13 mouse cellular contexts compared by ENCODE assay signal in the genomic region with DNA sequence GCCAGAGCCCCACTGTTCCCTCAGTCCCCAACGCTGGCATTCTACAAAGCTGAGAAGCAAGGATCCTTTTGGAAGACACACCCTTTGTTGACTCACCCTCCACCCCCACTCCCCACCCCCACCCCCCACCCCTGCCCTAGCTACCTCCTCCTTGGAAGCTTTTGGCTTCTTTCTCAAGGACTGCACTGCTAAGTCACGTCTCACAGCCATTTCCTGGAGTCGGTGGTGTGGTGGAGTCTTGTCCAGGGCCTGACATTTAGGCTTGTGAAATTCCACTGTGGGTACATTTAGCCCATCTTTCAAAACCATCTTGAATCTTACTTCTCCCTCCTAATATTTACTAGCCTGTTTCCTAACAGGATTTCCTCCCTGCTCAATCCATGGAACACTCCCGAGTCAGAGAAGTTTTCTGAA. TPM values are rescaled to one million over a fixed set of nuclear protein-coding genes. Genes with fewer than 3 reads are reported as not detected.
DNase-seq lines count a peak whose midpoint lies in the region; ATAC-seq lines count a peak whose summit lies in the region.
"Had no signal": no experiment of that assay in that cellular context is flagged by ENCODE, and none has a peak within 500 bp of the region (broad histone marks: within the 10 kb centered on the region; RNA-seq: fewer than 3 reads in every experiment).

No protein-coding gene starts in this region.

- 0 out of 2 replicates have a peak, but pooled peaks have one; percentile 21 for ATAC-seq in intestine, embryonic 16.5 days
- ATAC-seq in hindbrain, embryonic 13.5 days (ENCODE audit: low FRiP score) = no peak
- ATAC-seq: forebrain, embryonic 16.5 days had no signal

- no peaks in the 10 kb centered on the region for H3K79me2 ChIP-seq in macrophage (ENCODE audit: inconsistent target)

- 0 out of 2 replicates have a peak overlapping the region, but pooled peaks have one; percentile 29 for H3K27ac ChIP-seq in intestine, embryonic 16.5 days (ENCODE audit: low read length)
- peak overlapping the region; percentile 13; the same call in 1 of the 2 replicates for H3K27ac ChIP-seq in macrophage
- no peak overlapping the region for H3K27ac ChIP-seq in hindbrain, embryonic 13.5 days
- H3K27ac ChIP-seq: limb, embryonic 15.5 days had no signal

- no peak overlapping the region for H3K4me3 ChIP-seq in intestine, embryonic 16.5 days (ENCODE audit: low read length)
- no peak overlapping the region for H3K4me3 ChIP-seq in macrophage (ENCODE audit: inconsistent target)
- no peak overlapping the region for H3K4me3 ChIP-seq in hindbrain, embryonic 13.5 days
- H3K4me3 ChIP-seq: limb, embryonic 15.5 days had no signal

- H3K27me3 ChIP-seq in intestine, embryonic 16.5 days (replicated peaks; ENCODE audit: control insufficient read depth, insufficient read depth, low read length) = no peaks in the 10 kb centered on the region
- H3K27me3 ChIP-seq in hindbrain, embryonic 13.5 days = no peaks in the 10 kb centered on the region
- H3K27me3 ChIP-seq: limb, embryonic 15.5 days had no signal

- H3K9ac ChIP-seq in intestine, embryonic 16.5 days (ENCODE audit: low read depth, low read length) = no peak overlapping the region
- H3K9ac ChIP-seq in hindbrain, embryonic 13.5 days = no peak overlapping the region
- H3K9ac ChIP-seq: limb, embryonic 15.5 days had no signal

- H3K4me1 ChIP-seq in intestine, embryonic 16.5 days (ENCODE audit: control insufficient read depth, insufficient read depth, low read length) = no peaks in the 10 kb centered on the region
- H3K4me1 ChIP-seq in hindbrain, embryonic 13.5 days (replicated peaks) = peaks cover 13% of the 10 kb centered on the region; the same call in 1 of the 2 replicates

- WGBS in intestine, embryonic 16.5 days = 38% methylated on average over 4 of the region's 4 CpGs
- WGBS in macrophage (ENCODE audit: missing documents) = 34% methylated on average over 4 of the region's 4 CpGs
- WGBS in hindbrain, embryonic 13.5 days = 50% methylated on average over 4 of the region's 4 CpGs

- no peak overlapping the region for H3K4me2 ChIP-seq in intestine, embryonic 16.5 days (ENCODE audit: low read depth, low read length)
- no peak overlapping the region for H3K4me2 ChIP-seq in hindbrain, embryonic 13.5 days
- H3K4me2 ChIP-seq: limb, embryonic 15.5 days had no signal

- H3K36me3 ChIP-seq in intestine, embryonic 16.5 days (ENCODE audit: control insufficient read depth, insufficient read depth, low read length) = no peaks in the 10 kb centered on the region
- no peaks in the 10 kb centered on the region for H3K36me3 ChIP-seq in macrophage (ENCODE audit: inconsistent target)
- no peaks in the 10 kb centered on the region for H3K36me3 ChIP-seq in hindbrain, embryonic 13.5 days
- H3K36me3 ChIP-seq: G1E; limb, embryonic 15.5 days had no signal

- H3K9me3 ChIP-seq in intestine, embryonic 16.5 days (ENCODE audit: control insufficient read depth, low read length) = no peaks in the 10 kb centered on the region
- H3K9me3 ChIP-seq in hindbrain, embryonic 13.5 days = no peaks in the 10 kb centered on the region
- H3K9me3 ChIP-seq: G1E; limb, embryonic 15.5 days had no signal

- peak; percentile 47 to 81 for DNase-seq in heart, adult 9 months (ENCODE audit: low spot score in 2 of 2)
- DNase-seq in heart, postnatal 4 days = no peak
- DNase-seq in adipocyte (ENCODE audit: low spot score) = peak; percentile 66
- DNase-seq in thymus, postnatal 4 days = no peak
- DNase-seq in frontal cortex, postnatal 14 days (ENCODE audit: low spot score in 2 of 2) = no peak
- DNase-seq: right cerebral cortex, postnatal 25 days; thymus, adult 2 months had no signal

RNA-seq across cellular contexts. Expression of a gene that starts 42.7 kb away (rescaled TPM):
- 10 to 100 TPM; 61.6 to 69.6 TPM for total RNA-seq in heart, postnatal 4 days (2021)
- polyA plus RNA-seq in intestine, embryonic 16.5 days (2015; fragmentation: Nextera tagmentation; extraction: Ambion mirVana) = 68.6 and 74.6 TPM in 2 replicates
- total RNA-seq in macrophage (2018; cell fraction: chromatin; rRNA removed) = 100 to 1,000 TPM in 10 of 26 experiments, 10 to 100 TPM in 16; 17.6 to 414 (median 78.5) TPM
- 100 to 1,000 TPM in 18 of 26 experiments, 10 to 100 TPM in 8; 46.1 to 671 (median 174) TPM for total RNA-seq in macrophage (2018; cell fraction: cytosol; rRNA removed)
- 100 to 1,000 TPM in 24 of 26 experiments, 10 to 100 TPM in 2; 58.0 to 810 (median 256) TPM for total RNA-seq in macrophage (2018; cell fraction: nucleus; rRNA removed)
- polyA plus RNA-seq in macrophage (2018) = 85.3 to 155 TPM (median 144 TPM) in 3 replicates
- 55.6 and 56.7 TPM in 2 replicates for polyA plus RNA-seq in hindbrain, embryonic 13.5 days (2015; fragmentation: Nextera tagmentation; extraction: Ambion mirVana)

Comparison
In these comparisons a context has a peak if more than half of its experiments do, and no peak if none do; other contexts are left out.
1. DNase-seq: peak in heart, adult 9 months (2 of 2) and adipocyte (single experiment); none in heart, postnatal 4 days (single experiment), thymus, postnatal 4 days (single experiment) and frontal cortex, postnatal 14 days (0 of 2).